1 mouse cellular context compared by ENCODE assay signal in the genomic region with DNA sequence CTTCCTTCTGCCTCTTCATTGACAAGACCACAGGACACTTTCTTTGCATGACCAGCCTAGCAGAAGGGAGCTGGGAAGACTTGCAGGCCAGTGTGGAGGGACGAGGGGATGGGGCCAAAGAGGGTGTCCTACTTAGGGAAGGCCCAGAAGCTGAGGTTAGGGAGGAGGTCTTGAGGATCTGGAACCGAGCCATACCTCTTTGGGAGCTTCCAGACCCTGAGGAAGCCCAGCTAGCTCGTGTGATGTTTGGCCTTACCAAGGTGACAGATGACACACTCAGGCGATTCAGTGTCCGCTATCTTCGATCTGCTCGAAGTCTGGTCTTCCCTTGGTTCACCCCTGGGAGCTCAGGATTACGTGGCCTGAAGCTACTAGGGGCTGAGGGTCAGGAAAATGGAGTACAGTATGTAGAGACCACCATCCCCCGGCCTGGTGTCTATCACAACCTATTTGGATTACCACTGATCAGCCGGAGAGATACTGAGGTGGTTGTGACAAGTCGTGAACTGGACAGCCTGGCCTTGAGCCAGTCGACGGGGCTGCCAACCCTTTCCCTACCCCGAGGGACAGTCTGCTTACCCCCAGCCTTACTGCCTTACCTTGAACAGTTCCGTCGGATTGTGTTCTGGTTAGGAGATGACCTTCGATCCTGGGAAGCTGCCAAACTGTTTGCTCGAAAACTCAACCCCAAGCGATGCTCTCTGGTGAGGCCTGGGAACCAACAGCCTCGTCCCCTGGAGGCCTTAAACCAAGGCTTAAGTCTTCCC.
TF ChIP-seq lines count a peak whose summit lies in the region.

No protein-coding gene starts in this region.

TF ChIP-seq in myocyte, 11 proteins besides CTCF, POLR2A, EP300 and RAD21 (continued from another document):
- TF ChIP-seq TCF12 (IDR thresholded peaks at IDR 0.05; ENCODE audit: insufficient read depth, poor library complexity, severe bottlenecking), result no peak
- no peak for TF ChIP-seq E2F4 (IDR thresholded peaks at IDR 0.05; ENCODE audit: insufficient read depth)
